8 mouse cellular contexts compared by ENCODE assay signal in genomic region chr3:89417840-89418169, GRCm38 (mm10). TPM values are rescaled to one million over a fixed set of nuclear protein-coding genes. Genes with fewer than 3 reads are reported as not detected.
A peak's percentile ranks its signal among the peaks of the same experiment; 100 is the strongest.
DNase-seq lines count a peak whose midpoint lies in the region; ATAC-seq and TF ChIP-seq lines count a peak whose summit lies in the region.

No protein-coding gene starts in this region.

- peak overlapping the region; percentile 99 for H3K27ac ChIP-seq in lung, embryonic 14.5 days (ENCODE audit: low read depth)
- peak overlapping the region; percentile 86 for H3K27ac ChIP-seq in embryonic facial prominence, embryonic 14.5 days (replicated peaks; ENCODE audit: low read depth, low read length)
- H3K27ac ChIP-seq in limb, embryonic 13.5 days = peak overlapping the region; percentile 91
- peak overlapping the region; percentile 89 for H3K27ac ChIP-seq in neural tube, embryonic 15.5 days (replicated peaks)

- peaks cover 32% of the 10 kb centered on the region for H3K36me3 ChIP-seq in lung, embryonic 14.5 days (ENCODE audit: insufficient read depth)
- H3K36me3 ChIP-seq in embryonic facial prominence, embryonic 14.5 days (ENCODE audit: control insufficient read depth, insufficient read depth, low read length) = peaks cover 27% of the 10 kb centered on the region
- H3K36me3 ChIP-seq in limb, embryonic 13.5 days = peaks cover 34% of the 10 kb centered on the region
- peaks cover 19% of the 10 kb centered on the region for H3K36me3 ChIP-seq in neural tube, embryonic 15.5 days

- H3K9ac ChIP-seq in lung, embryonic 14.5 days = peak overlapping the region; percentile 58
- peak overlapping the region; percentile 75 for H3K9ac ChIP-seq in embryonic facial prominence, embryonic 14.5 days (ENCODE audit: low read depth, low read length)
- H3K9ac ChIP-seq in limb, embryonic 13.5 days = peak overlapping the region; percentile 79
- peak overlapping the region; percentile 41 for H3K9ac ChIP-seq in neural tube, embryonic 15.5 days (replicated peaks)

- DNase-seq in lung, embryonic 14.5 days = no peak
- DNase-seq in lung, postnatal 25 days (ENCODE audit: low spot score) = no peak
- DNase-seq in embryonic facial prominence, embryonic 14.5 days (ENCODE audit: low spot score) = peak; percentile 92
- DNase-seq in right cerebral cortex, postnatal 36 days (ENCODE audit: low spot score in 2 of 2) = no peak
- no peak for DNase-seq in adrenal gland, adult 18-20 months (ENCODE audit: low spot score in 2 of 2)
- no peak for DNase-seq in spleen, postnatal 4 days (ENCODE audit: low spot score in 2 of 2)

- TF ChIP-seq CTCF in lung, embryonic 14.5 days (IDR thresholded peaks at IDR 0.05; ENCODE audit: low read depth) = no peak

- peak; percentile 32 for ATAC-seq in lung, embryonic 14.5 days (ENCODE audit: insufficient read depth)
- ATAC-seq in embryonic facial prominence, embryonic 14.5 days (ENCODE audit: low read depth) = peak; percentile 56
- ATAC-seq in limb, embryonic 13.5 days (ENCODE audit: low FRiP score, low read depth) = peak; percentile 46
- ATAC-seq in neural tube, embryonic 15.5 days (ENCODE audit: low FRiP score) = peak; percentile 70

- H3K4me2 ChIP-seq in lung, embryonic 14.5 days = peak overlapping the region; percentile 86
- peak overlapping the region; percentile 88 for H3K4me2 ChIP-seq in embryonic facial prominence, embryonic 14.5 days (ENCODE audit: low read depth, low read length)
- peak overlapping the region; percentile 79 for H3K4me2 ChIP-seq in limb, embryonic 13.5 days (replicated peaks)
- H3K4me2 ChIP-seq in neural tube, embryonic 15.5 days = peak overlapping the region; percentile 90

- H3K27me3 ChIP-seq in lung, embryonic 14.5 days (ENCODE audit: insufficient read depth, low read length) = no peaks in the 10 kb centered on the region
- H3K27me3 ChIP-seq in embryonic facial prominence, embryonic 14.5 days (replicated peaks; ENCODE audit: control insufficient read depth, insufficient read depth, low read length) = no peaks in the 10 kb centered on the region
- no peaks in the 10 kb centered on the region for H3K27me3 ChIP-seq in limb, embryonic 13.5 days
- no peaks in the 10 kb centered on the region for H3K27me3 ChIP-seq in neural tube, embryonic 15.5 days (replicated peaks)

- H3K4me3 ChIP-seq in lung, embryonic 14.5 days (ENCODE audit: low read depth, low read length) = peak overlapping the region; percentile 55
- peak overlapping the region; percentile 55 for H3K4me3 ChIP-seq in embryonic facial prominence, embryonic 14.5 days (ENCODE audit: low read depth, low read length)
- H3K4me3 ChIP-seq in limb, embryonic 13.5 days = peak overlapping the region; percentile 68
- H3K4me3 ChIP-seq in neural tube, embryonic 15.5 days (replicated peaks) = peak overlapping the region; percentile 60

- H3K4me1 ChIP-seq in lung, embryonic 14.5 days (ENCODE audit: insufficient read depth) = peaks cover 19% of the 10 kb centered on the region
- H3K4me1 ChIP-seq in embryonic facial prominence, embryonic 14.5 days (ENCODE audit: control insufficient read depth, insufficient read depth, low read length) = peaks cover 30% of the 10 kb centered on the region
- H3K4me1 ChIP-seq in limb, embryonic 13.5 days = peaks cover 40% of the 10 kb centered on the region
- peaks cover 46% of the 10 kb centered on the region for H3K4me1 ChIP-seq in neural tube, embryonic 15.5 days

- WGBS in lung, embryonic 14.5 days = 0% methylated on average over 20 of the region's 20 CpGs
- WGBS in embryonic facial prominence, embryonic 14.5 days = 2% methylated on average over 20 of the region's 20 CpGs
- under 1% methylated on average over 20 of the region's 20 CpGs for WGBS in limb, embryonic 13.5 days
- 0% methylated on average over 20 of the region's 20 CpGs for WGBS in neural tube, embryonic 15.5 days

- H3K9me3 ChIP-seq in lung, embryonic 14.5 days (ENCODE audit: low read depth, low read length) = no peaks in the 10 kb centered on the region
- H3K9me3 ChIP-seq in embryonic facial prominence, embryonic 14.5 days (ENCODE audit: control insufficient read depth, low read length) = no peaks in the 10 kb centered on the region
- no peaks in the 10 kb centered on the region for H3K9me3 ChIP-seq in limb, embryonic 13.5 days
- H3K9me3 ChIP-seq in neural tube, embryonic 15.5 days (replicated peaks) = no peaks in the 10 kb centered on the region

RNA-seq across cellular contexts. Expression of gene Cks1b, which starts 0.4 kb away (rescaled TPM):
- polyA plus RNA-seq in lung, embryonic 14.5 days (2014; fragmentation: Nextera tagmentation; extraction: Ambion mirVana) = 655 and 692 TPM in 2 replicates
- polyA plus RNA-seq in embryonic facial prominence, embryonic 14.5 days (2014; fragmentation: Nextera tagmentation; extraction: Ambion mirVana) = 380 and 425 TPM in 2 replicates
- polyA plus RNA-seq in limb, embryonic 13.5 days (2015; fragmentation: Nextera tagmentation; extraction: Ambion mirVana) = 508 and 542 TPM in 2 replicates
- 79.3 and 153 TPM in 2 replicates for polyA plus RNA-seq in neural tube, embryonic 15.5 days (2015; fragmentation: Nextera tagmentation; extraction: Ambion mirVana)
- total RNA-seq in adrenal gland, adult 18-20 months (2021) = 10 to 100 TPM; 14.3 to 19.6 TPM

RNA-seq across cellular contexts. Expression of gene Shc1, which starts 0.4 kb away (rescaled TPM):
- 69.5 and 75.2 TPM in 2 replicates for polyA plus RNA-seq in lung, embryonic 14.5 days (2014; fragmentation: Nextera tagmentation; extraction: Ambion mirVana)
- polyA plus RNA-seq in embryonic facial prominence, embryonic 14.5 days (2014; fragmentation: Nextera tagmentation; extraction: Ambion mirVana) = 74.0 and 75.2 TPM in 2 replicates
- 102 and 108 TPM in 2 replicates for polyA plus RNA-seq in limb, embryonic 13.5 days (2015; fragmentation: Nextera tagmentation; extraction: Ambion mirVana)
- polyA plus RNA-seq in neural tube, embryonic 15.5 days (2015; fragmentation: Nextera tagmentation; extraction: Ambion mirVana) = 22.0 and 35.3 TPM in 2 replicates
- total RNA-seq in adrenal gland, adult 18-20 months (2021) = 10 to 100 TPM; 75.5 to 87.1 TPM

RNA-seq across cellular contexts. Expression of gene Flad1, which starts 6.1 kb away (rescaled TPM):
- polyA plus RNA-seq in lung, embryonic 14.5 days (2014; fragmentation: Nextera tagmentation; extraction: Ambion mirVana) = 18.1 and 18.2 TPM in 2 replicates
- polyA plus RNA-seq in embryonic facial prominence, embryonic 14.5 days (2014; fragmentation: Nextera tagmentation; extraction: Ambion mirVana) = 24.2 and 24.8 TPM in 2 replicates
- polyA plus RNA-seq in limb, embryonic 13.5 days (2015; fragmentation: Nextera tagmentation; extraction: Ambion mirVana) = 27.1 and 28.2 TPM in 2 replicates
- 32.7 and 33.1 TPM in 2 replicates for polyA plus RNA-seq in neural tube, embryonic 15.5 days (2015; fragmentation: Nextera tagmentation; extraction: Ambion mirVana)
- 10 to 100 TPM; 28.6 to 37.6 TPM for total RNA-seq in adrenal gland, adult 18-20 months (2021)

RNA-seq across cellular contexts. Expression of gene Pygo2, which starts 12.2 kb away (rescaled TPM):
- 54.0 and 56.8 TPM in 2 replicates for polyA plus RNA-seq in lung, embryonic 14.5 days (2014; fragmentation: Nextera tagmentation; extraction: Ambion mirVana)
- polyA plus RNA-seq in embryonic facial prominence, embryonic 14.5 days (2014; fragmentation: Nextera tagmentation; extraction: Ambion mirVana) = 49.2 and 51.6 TPM in 2 replicates
- polyA plus RNA-seq in limb, embryonic 13.5 days (2015; fragmentation: Nextera tagmentation; extraction: Ambion mirVana) = 49.7 and 50.3 TPM in 2 replicates
- 38.8 and 41.1 TPM in 2 replicates for polyA plus RNA-seq in neural tube, embryonic 15.5 days (2015; fragmentation: Nextera tagmentation; extraction: Ambion mirVana)
- total RNA-seq in adrenal gland, adult 18-20 months (2021) = 10 to 100 TPM; 40.7 to 40.9 TPM

RNA-seq across cellular contexts. Expression of gene Lenep, which starts 15.2 kb away (rescaled TPM):
- polyA plus RNA-seq in lung, embryonic 14.5 days (2014; fragmentation: Nextera tagmentation; extraction: Ambion mirVana) = 0.19 and 0.33 TPM in 2 replicates
- not detected in 2 replicates for polyA plus RNA-seq in embryonic facial prominence, embryonic 14.5 days (2014; fragmentation: Nextera tagmentation; extraction: Ambion mirVana)
- not detected in 2 replicates for polyA plus RNA-seq in limb, embryonic 13.5 days (2015; fragmentation: Nextera tagmentation; extraction: Ambion mirVana)
- 0.18 and 2.1 TPM in 2 replicates for polyA plus RNA-seq in neural tube, embryonic 15.5 days (2015; fragmentation: Nextera tagmentation; extraction: Ambion mirVana)
- total RNA-seq in adrenal gland, adult 18-20 months (2021) = under 1 TPM in 1 of 2 experiments, not detected in 1; 0.30 TPM
